Mouse (Mus musculus) olfactory bulb, adult 2 months (tissue): ENCODE results near the gene Phldb2.

Experiments used
- CTCF ChIP-seq: fragments of 200-500 bp; IDR thresholded peaks from 2 replicates; pipeline ENCODE4 v1.5.1; 2012; ENCODE audit warnings: low read depth, mild to moderate bottlenecking, low read length, moderate library complexity; ENCODE audit not compliant: insufficient read depth
- POLR2A ChIP-seq: fragments of 200-500 bp; IDR thresholded peaks from 2 replicates; pipeline ENCODE4 v1.6.1; 2012; ENCODE audit warnings: mild to moderate bottlenecking, low read depth, low read length, moderate library complexity; ENCODE audit not compliant: insufficient read depth

- no peak for TF ChIP-seq CTCF
- no peak for TF ChIP-seq POLR2A
Observed at GRCm38 (mm10) chr16:45804708-45805107, 148.7 kb downstream of the Phldb2 start.
